Mouse (Mus musculus) retina, adult 2 months (tissue): ENCODE measurements around the gene Ttll11.

Experiments
- DNase-seq: peaks from one replicate; pipeline ENCODE4 v3.0.0-alpha.2; 2012; ENCODE audit warnings: low read depth, low spot score

Gene Ttll11

GRCm38 (mm10) chr2:35852971-35853370 lies 126.7 kb downstream of the Ttll11 start:
- no peak for DNase-seq

GRCm38 (mm10) chr2:35852164-35852509 lies 127.6 kb downstream of the Ttll11 start:
- no peak for DNase-seq

- DNase-seq, result no peak
These were observed 128.1 kb downstream of the Ttll11 start for GRCm38 (mm10) chr2:35851420-35852163.

GRCm38 (mm10) chr2:35849632-35850230 lies 130.0 kb downstream of the Ttll11 start:
- no peak for DNase-seq

- DNase-seq, result no peak
These were observed 133.9 kb downstream of the Ttll11 start for GRCm38 (mm10) chr2:35845611-35846504.

- no peak for DNase-seq
These were observed 135.6 kb downstream of the Ttll11 start for GRCm38 (mm10) chr2:35843896-35844690.

GRCm38 (mm10) chr2:35842780-35843474 lies 136.8 kb downstream of the Ttll11 start:
- no peak for DNase-seq

GRCm38 (mm10) chr2:35841841-35842420 lies 137.8 kb downstream of the Ttll11 start:
- DNase-seq, result no peak

- DNase-seq, result no peak
These were observed 138.5 kb downstream of the Ttll11 start for GRCm38 (mm10) chr2:35840956-35841816.

GRCm38 (mm10) chr2:35838751-35839479 lies 140.8 kb downstream of the Ttll11 start:
- no peak for DNase-seq

- DNase-seq, result no peak
These were observed 145.4 kb downstream of the Ttll11 start for GRCm38 (mm10) chr2:35834198-35834913.

GRCm38 (mm10) chr2:35833546-35833945 lies 146.2 kb downstream of the Ttll11 start:
- DNase-seq, result no peak

GRCm38 (mm10) chr2:35832742-35833425 lies 146.8 kb downstream of the Ttll11 start:
- DNase-seq, result no peak

- no peak for DNase-seq
These were observed 147.7 kb downstream of the Ttll11 start for GRCm38 (mm10) chr2:35831904-35832581.

- DNase-seq, result no peak
These were observed 148.5 kb downstream of the Ttll11 start for GRCm38 (mm10) chr2:35830966-35831903.

GRCm38 (mm10) chr2:35829136-35829535 lies 150.6 kb downstream of the Ttll11 start:
- no peak for DNase-seq
